Mouse (Mus musculus) adrenal gland, postnatal 4 days (tissue): ENCODE results near the gene Olfr1192-ps1. TPM values are rescaled to one million over a fixed set of nuclear protein-coding genes. Genes with fewer than 3 reads are reported as not detected.
"Not testable (repeated sequence)": the region's sequence is repeated elsewhere in the genome, so short reads cannot be mapped to it uniquely, and the experiment has no call there.

Experiments used
- DNase-seq, 2 experiments: peaks; one replicate each; pipeline ENCODE4 v3.0.0; 2021 to 2022; ENCODE audit warnings: low spot score in 2 of 2, mixed read lengths in 2 of 2
- long read RNA-seq, 2 experiments: library from polyadenylated mRNA; stranded (forward); transcript quantifications; one replicate each; pipeline ENCODE4 v2.0.0; 2021
- total RNA-seq, 2 experiments: library from RNA; stranded (reverse); gene quantifications; 2 replicates each; pipeline ENCODE4 v1.2.3; 2021

Gene Olfr1192-ps1
- not detected for total RNA-seq
- long read RNA-seq, experiment 1 = 0 reads
- long read RNA-seq, experiment 2 = 0 reads

DNA sequence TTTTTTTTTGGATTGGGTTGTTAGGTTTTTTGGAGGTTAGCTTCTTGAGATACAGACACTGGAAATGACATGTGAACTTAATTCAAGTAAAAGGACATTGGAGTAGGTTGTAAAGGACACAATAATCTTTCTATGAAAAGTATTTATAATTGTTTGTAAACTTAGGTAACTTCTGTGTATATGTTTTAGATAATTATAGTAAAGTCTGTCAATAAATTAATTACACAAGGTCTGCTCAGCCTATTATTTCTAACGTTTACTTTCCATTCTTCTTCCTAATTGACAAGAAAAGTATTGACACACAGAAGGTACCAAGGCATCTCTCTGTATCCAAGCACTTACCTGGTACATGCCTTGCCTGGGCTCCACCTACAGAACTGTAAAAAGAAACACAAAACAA lies at the start of gene Olfr1192-ps1:
Gene Olfr1192-ps1 (plus strand): TSS at position 301 of the 400 bp plus-strand sequence.
- DNase-seq = no peak

DNA sequence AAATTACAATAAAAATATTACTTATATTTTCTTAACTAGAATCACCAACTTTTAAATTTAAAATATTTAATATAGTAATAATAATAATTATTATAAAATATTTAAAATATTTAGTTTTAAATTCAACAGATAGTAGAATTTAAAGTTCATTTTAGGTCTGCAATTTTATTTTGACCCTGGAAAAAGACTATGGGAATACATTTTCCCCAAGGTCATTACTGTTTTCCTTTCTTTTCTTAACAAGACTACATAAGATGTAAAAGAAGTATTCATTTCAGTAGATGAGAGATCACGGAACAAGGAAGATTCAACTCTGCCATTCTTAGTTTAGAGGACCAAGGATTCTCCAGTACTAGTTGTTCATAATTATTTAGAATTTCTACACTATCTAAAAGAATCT lies 8.1 kb upstream of the Olfr1192-ps1 start, which contains the start of gene Olfr1191-ps1:
Gene Olfr1191-ps1 (plus strand): TSS at position 301 of the 400 bp plus-strand sequence.
- not testable (repeated sequence) for DNase-seq

DNA sequence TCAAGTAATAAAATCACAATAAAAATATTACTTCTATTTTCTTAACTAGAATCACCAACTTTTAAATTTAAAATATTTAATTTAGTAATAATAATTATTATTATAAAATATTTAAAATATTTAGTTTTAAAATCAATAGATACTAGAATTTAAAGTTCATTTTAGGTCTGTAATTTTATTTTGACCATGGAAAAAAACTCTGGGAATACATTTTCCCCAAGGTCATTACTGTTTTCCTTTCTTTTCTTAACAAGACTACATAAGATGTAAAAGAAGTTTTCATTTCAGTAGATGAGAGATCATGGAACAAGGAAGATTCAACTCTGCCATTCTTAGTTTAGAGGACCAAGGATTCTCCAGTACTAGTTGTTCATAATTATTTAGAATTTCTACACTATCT lies 27.0 kb downstream of the Olfr1192-ps1 start, which contains the start of gene Olfr1193:
Gene Olfr1193 (plus strand): TSS at position 301 of the 400 bp plus-strand sequence.
- DNase-seq = not testable (repeated sequence)

DNA sequence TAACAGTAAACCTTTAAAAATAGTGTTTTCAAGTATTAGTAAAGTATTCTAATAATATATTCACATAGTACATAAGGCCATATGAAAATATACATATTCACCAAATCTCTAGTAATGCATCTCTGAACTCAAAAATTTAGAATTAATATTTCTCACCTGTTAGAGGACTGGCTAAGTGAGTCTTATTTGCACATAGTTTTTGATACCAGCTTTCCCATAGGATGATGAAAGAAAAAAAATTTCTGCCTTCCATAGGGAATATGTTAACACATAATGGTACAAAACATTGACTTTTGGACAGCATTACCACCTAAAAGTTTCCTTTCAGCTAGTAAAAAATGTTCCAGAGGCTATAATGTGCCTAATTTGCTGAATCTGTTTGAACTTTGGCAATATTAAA lies 40.8 kb downstream of the Olfr1192-ps1 start, which contains the start of gene Olfr1195:
Gene Olfr1195 (minus strand): TSS at position 101 of the 400 bp plus-strand sequence.
- DNase-seq = no peak

DNA sequence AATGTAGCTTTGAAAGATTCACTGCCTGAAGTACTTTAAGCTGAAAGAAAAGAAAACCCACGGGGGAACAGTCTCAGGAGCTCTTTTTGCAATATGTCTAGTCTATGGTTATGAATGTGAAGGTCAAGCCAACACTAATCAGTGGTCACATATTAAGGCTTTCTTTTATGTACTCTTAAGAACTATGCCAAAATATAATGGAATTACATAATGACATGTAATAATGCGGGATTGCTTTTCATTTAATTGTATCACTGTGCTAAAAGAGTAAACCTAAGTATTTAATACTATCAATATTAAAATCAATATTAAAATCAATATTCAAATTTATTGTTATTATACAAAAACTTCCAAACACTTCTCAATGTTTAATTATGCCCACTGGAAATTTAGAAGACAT lies 56.2 kb downstream of the Olfr1192-ps1 start, which contains the start of gene Olfr1196:
Gene Olfr1196 (minus strand): TSS at position 101 of the 400 bp plus-strand sequence.
- no peak for DNase-seq

Other genes with a start within 250 kb of the Olfr1192-ps1 start
- not detected for gene Olfr1179, start 242.1 kb upstream of the Olfr1192-ps1 start, total RNA-seq
- gene Olfr1180, start 229.4 kb upstream of the Olfr1192-ps1 start, total RNA-seq = not detected
- not detected for gene Olfr1181, start 222.3 kb upstream of the Olfr1192-ps1 start, total RNA-seq
- not detected for gene Gm13757, start 199.4 kb upstream of the Olfr1192-ps1 start, total RNA-seq
- gene Olfr1183, start 193.6 kb upstream of the Olfr1192-ps1 start, total RNA-seq = not detected
- not detected for gene Olfr1184, start 164.9 kb upstream of the Olfr1192-ps1 start, total RNA-seq
- gene Olfr1185-ps1, start 155.2 kb upstream of the Olfr1192-ps1 start, total RNA-seq = not detected
- gene Olfr1186, start 130.0 kb upstream of the Olfr1192-ps1 start, total RNA-seq = not detected
- not detected for gene Olfr1188, start 91.6 kb upstream of the Olfr1192-ps1 start, total RNA-seq
- not detected for gene Olfr1189, start 62.1 kb upstream of the Olfr1192-ps1 start, total RNA-seq
- gene Olfr1191-ps1, start 8.0 kb upstream of the Olfr1192-ps1 start, total RNA-seq = under 1 TPM in 1 of 2 experiments, not detected in 1; 0.06 TPM
- gene Olfr1193, start 27.1 kb downstream of the Olfr1192-ps1 start, total RNA-seq = not detected
- not detected for gene Olfr1195, start 40.7 kb downstream of the Olfr1192-ps1 start, total RNA-seq
- not detected for gene Olfr1196, start 56.1 kb downstream of the Olfr1192-ps1 start, total RNA-seq
- not detected for gene Olfr1197, start 83.9 kb downstream of the Olfr1192-ps1 start, total RNA-seq
- gene Olfr1198, start 102.9 kb downstream of the Olfr1192-ps1 start, total RNA-seq = not detected
- not detected for gene Olfr1199, start 112.0 kb downstream of the Olfr1192-ps1 start, total RNA-seq
- not detected for gene Olfr1200, start 122.0 kb downstream of the Olfr1192-ps1 start, total RNA-seq
- not detected for gene Olfr1201, start 144.5 kb downstream of the Olfr1192-ps1 start, total RNA-seq
- gene Olfr1202, start 166.0 kb downstream of the Olfr1192-ps1 start, total RNA-seq = not detected
- not detected for gene Olfr1205, start 181.2 kb downstream of the Olfr1192-ps1 start, total RNA-seq
- gene Olfr1204, start 200.8 kb downstream of the Olfr1192-ps1 start, total RNA-seq = not detected
- not detected for gene Olfr1206, start 214.7 kb downstream of the Olfr1192-ps1 start, total RNA-seq